In genomic region chr16:50432062-50432878, GRCm38 (mm10) we compare ENCODE assay signal across 8 mouse cellular contexts. TPM values are rescaled to one million over a fixed set of nuclear protein-coding genes. Genes with fewer than 3 reads are reported as not detected.
DNase-seq lines count a peak whose midpoint lies in the region; ATAC-seq and TF ChIP-seq lines count a peak whose summit lies in the region.

TSS of gene Bbx (minus strand) at chr16:50432390.

- no peaks in the 10 kb centered on the region for H3K9me3 ChIP-seq in hindbrain, postnatal 0 days (ENCODE audit: low read length)

- under 1% methylated on average over 47 of the region's 55 CpGs for WGBS in hindbrain, postnatal 0 days

- peak; percentile 97 for DNase-seq in ZHBTc4 (ENCODE audit: low read depth, low spot score)
- peak; percentile 95 for DNase-seq in gastrocnemius, adult 2 months
- DNase-seq in hindbrain, postnatal 0 days (ENCODE audit: low spot score): peak; percentile 94
- peak; percentile 97 to 98 for DNase-seq in left cerebral cortex, adult 2 months (ENCODE audit: extremely low spot score in 1 of 2, low spot score in 2 of 2)
- peak; percentile 99 to 100 for DNase-seq in right cerebral cortex, adult 2 months (ENCODE audit: low spot score in 2 of 2)
- DNase-seq in urinary bladder, postnatal 14 days (ENCODE audit: low spot score): peak; percentile 93

- H3K9ac ChIP-seq in hindbrain, postnatal 0 days (replicated peaks; ENCODE audit: low read length): peak within 1 kb of the TSS; percentile 75

- no peaks in the 10 kb centered on the region for H3K27me3 ChIP-seq in hindbrain, postnatal 0 days (ENCODE audit: insufficient read depth, low read length)

- H3K4me2 ChIP-seq in hindbrain, postnatal 0 days (ENCODE audit: low read depth, low read length): peak within 1 kb of the TSS; percentile 94

- H3K36me3 ChIP-seq in hindbrain, postnatal 0 days (ENCODE audit: insufficient read depth, low read length): no peaks in the 10 kb centered on the region

- peak within 1 kb of the TSS; percentile 98 for H3K4me3 ChIP-seq in gastrocnemius, adult 2 months
- H3K4me3 ChIP-seq in hindbrain, postnatal 0 days (ENCODE audit: low read length): peak within 1 kb of the TSS; percentile 72
- peak within 1 kb of the TSS; percentile 90 for H3K4me3 ChIP-seq in left cerebral cortex, adult 2 months

- peak within 1 kb of the TSS; percentile 96 for H3K27ac ChIP-seq in gastrocnemius, adult 2 months
- H3K27ac ChIP-seq in hindbrain, postnatal 0 days: peak within 1 kb of the TSS; percentile 93
- peak within 1 kb of the TSS; percentile 90 for H3K27ac ChIP-seq in left cerebral cortex, adult 2 months

- intact Hi-C loops in gastrocnemius, adult 2 months (cut with DNase I): loop anchor here (5.0 to 10.0 kb wide), 4 partner anchors 70 to 305 kb away; no protein-coding TSS in a partner anchor
- intact Hi-C loops in left cerebral cortex, adult 2 months (cut with DNase I): loop anchor here (1.0 kb wide), 1 partner anchor 98 kb away; no protein-coding TSS in a partner anchor

- TF ChIP-seq CTCF in gastrocnemius, adult 2 months (IDR thresholded peaks at IDR 0.05): 0 out of 2 replicates have a peak, but pooled peaks have one; percentile 7
- TF ChIP-seq CTCF in hindbrain, postnatal 0 days (IDR thresholded peaks at IDR 0.05; ENCODE audit: low read depth): no peak
- TF ChIP-seq CTCF in left cerebral cortex, adult 2 months (IDR thresholded peaks at IDR 0.05): no peak; the same call in 1 of the 2 replicates

- ATAC-seq in common myeloid progenitor, adult 5-6 weeks (replicated peaks; ENCODE audit: low read depth, poor library complexity, severe bottlenecking): peak; percentile 90
- ATAC-seq in hindbrain, postnatal 0 days: peak; percentile 97
- ATAC-seq in megakaryocyte, adult 5-6 weeks (ENCODE audit: poor library complexity, severe bottlenecking): peak; percentile 87

- H3K4me1 ChIP-seq in hindbrain, postnatal 0 days (ENCODE audit: insufficient read depth, low read length): no peaks in the 10 kb centered on the region

RNA-seq across cellular contexts. Expression of gene Bbx, which starts in this region (rescaled TPM):
- total RNA-seq in common myeloid progenitor, adult 5-6 weeks (2017): 42.9 and 43.7 TPM in 2 replicates
- 10 to 100 TPM in 1 of 2 experiments, 1 to 10 TPM in 1; 6.8 to 10.7 TPM for total RNA-seq in gastrocnemius, adult 2 months (2021)
- total RNA-seq in hindbrain, postnatal 0 days (2014; rRNA removed): 15.5 and 16.4 TPM in 2 replicates
- polyA plus RNA-seq in hindbrain, postnatal 0 days (2015; fragmentation: Nextera tagmentation; extraction: Ambion mirVana): 17.9 and 19.9 TPM in 2 replicates
- total RNA-seq in left cerebral cortex, adult 2 months (2021): 10 to 100 TPM; 23.0 to 23.3 TPM
- total RNA-seq in megakaryocyte, adult 5-6 weeks (2015): 13.8 and 16.5 TPM in 2 replicates
- total RNA-seq in megakaryocyte, adult 5-6 weeks (2017): 14.6 and 19.4 TPM in 2 replicates

Comparison
In these comparisons a context has a peak if more than half of its experiments do, and no peak if none do; other contexts are left out.
1. Peak in every context shown above with its lines: DNase-seq, ATAC-seq, H3K4me3 ChIP-seq and H3K27ac ChIP-seq.